Mouse (Mus musculus): ENCODE measurements around the gene Kpnb1.

The Kpnb1 gene

DNA sequence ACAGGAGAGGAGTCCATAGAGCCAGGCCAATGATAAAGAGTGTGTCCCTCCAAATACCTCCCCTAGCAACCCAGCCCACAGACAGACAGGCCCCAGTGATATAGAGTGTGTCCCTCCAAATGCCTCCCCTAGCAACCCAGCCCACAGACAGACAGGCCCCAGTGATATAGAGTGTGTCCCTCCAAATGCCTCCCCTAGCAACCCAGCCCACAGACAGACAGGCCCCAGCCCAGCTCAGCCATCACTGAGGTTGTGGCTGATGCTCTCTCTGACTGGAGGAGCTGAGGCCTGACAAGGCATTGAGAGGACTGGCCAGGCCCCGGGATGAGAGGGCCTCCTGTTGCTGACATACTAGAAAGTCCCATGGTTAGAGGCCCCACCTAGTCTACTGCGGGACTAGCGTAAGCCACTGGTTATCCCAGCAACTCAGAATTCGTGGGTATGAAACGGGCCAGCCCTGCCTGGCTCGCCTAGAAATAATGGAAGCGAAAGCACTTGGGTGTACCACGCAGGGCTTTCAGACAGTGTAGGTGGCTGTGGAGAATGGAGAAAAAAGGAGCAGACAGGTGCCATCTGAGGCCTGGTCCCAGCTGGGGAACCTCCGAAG, 75.1 kb downstream of the Kpnb1 start:
- DNase-seq (ENCODE audit: extremely low spot score, low spot score), result no peak

All from neural tube, embryonic 10.5 days (tissue).